Mouse (Mus musculus) cerebellum, adult 2 months (tissue): ENCODE results near the gene Foxa3. TPM values are rescaled to one million over a fixed set of nuclear protein-coding genes. Genes with fewer than 3 reads are reported as not detected.

ENCODE experiments used
- DNase-seq, 2 experiments: peaks; one replicate each; pipeline ENCODE4 v3.0.0; 2021
- H3K27ac ChIP-seq: fragments of 200-500 bp; 2 replicates; pipeline ENCODE4 v1.5.1; 2012; ENCODE audit warnings: low read length, control low read depth, inconsistent platforms; ENCODE audit not compliant: insufficient read depth
- H3K27me3 ChIP-seq: fragments of 200-500 bp; 2 replicates; pipeline ENCODE4 v1.6.1; 2012; ENCODE audit warnings: inconsistent platforms, mild to moderate bottlenecking, low read length, moderate library complexity; ENCODE audit not compliant: control insufficient read depth, insufficient read depth
- H3K4me1 ChIP-seq: fragments of 200-500 bp; 2 replicates; pipeline ENCODE4 v1.6.1; 2011; ENCODE audit warnings: low read length; ENCODE audit not compliant: control insufficient read depth, insufficient read depth
- H3K4me3 ChIP-seq: fragments of 200-500 bp; replicated peaks from 2 replicates; pipeline ENCODE3; 2011; ENCODE audit warnings: mild to moderate bottlenecking, low read depth, low read length, control low read depth; ENCODE audit not compliant: insufficient read depth
- CTCF ChIP-seq: fragments of 200-500 bp; IDR thresholded peaks from 2 replicates; pipeline ENCODE4 v1.5.1; 2011; ENCODE audit warnings: low read depth, mild to moderate bottlenecking, control low read depth, low read length, moderate library complexity, borderline replicate concordance; ENCODE audit not compliant: insufficient read depth
- POLR2A ChIP-seq: fragments of 200-500 bp; IDR thresholded peaks from 2 replicates; pipeline ENCODE4 v1.6.1; 2011; ENCODE audit warnings: low read length, control low read depth, borderline replicate concordance; ENCODE audit not compliant: insufficient read depth
- WGBS: fragments of 180-500 bp; shearing (Covaris S2); methylation state at CpG from one replicate; pipeline ENCODE4 v1.1.7; 2018; 5-methylcytosine and 5-hydroxymethylcytosine counted together
- polyA plus RNA-seq: library from polyadenylated mRNA; depleted of rRNA; stranded (reverse); fragments of >200 nt; gene quantifications from 2 replicates; pipeline ENCODE4 v1.2.3, GENCODE M21; 2012

Gene Foxa3
- polyA plus RNA-seq, 1 experiment = not detected

DNA sequence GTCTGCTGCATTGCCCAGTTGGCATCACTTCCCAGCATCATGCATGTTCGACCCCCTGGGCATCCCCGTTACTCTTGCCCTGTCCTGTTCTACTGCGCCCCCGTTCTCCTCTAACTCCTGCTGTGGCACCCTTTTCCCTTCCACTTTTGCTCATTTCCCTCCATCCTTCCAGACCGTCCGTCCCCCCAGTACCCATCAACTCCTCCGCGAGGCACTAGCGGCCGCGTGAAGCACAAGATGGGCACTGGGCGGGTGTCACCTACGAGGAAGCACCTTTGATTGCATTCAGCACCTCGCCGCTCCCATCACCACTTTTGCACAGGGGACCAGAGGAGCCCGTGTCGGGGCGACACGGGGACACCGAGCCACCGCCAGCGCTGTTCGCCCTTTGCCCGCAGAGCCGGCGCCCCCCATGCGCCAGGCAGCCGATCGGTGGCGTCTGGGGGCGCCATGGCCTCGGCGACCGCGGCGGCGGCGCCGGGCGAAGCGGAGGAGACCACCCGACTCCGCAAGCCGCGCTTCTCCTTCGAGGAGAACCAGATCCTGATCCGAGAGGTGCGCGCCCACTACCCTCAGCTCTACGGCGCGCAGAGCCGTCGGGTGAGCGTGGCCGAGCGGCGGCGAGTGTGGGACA is 31.6 kb downstream of the Foxa3 start:
- WGBS = under 1% methylated on average over 58 of the region's 59 CpGs
- peak; percentile 60 to 72 for DNase-seq
- H3K27me3 ChIP-seq = no peaks in the 10 kb centered on the region
- TF ChIP-seq CTCF (no peak), POLR2A (no peak)
- peak overlapping the region; percentile 21 for H3K27ac ChIP-seq
- peaks cover 10% of the 10 kb centered on the region; the same call in 1 of the 2 replicates for H3K4me1 ChIP-seq
- H3K4me3 ChIP-seq = peak overlapping the region; percentile 80

DNA sequence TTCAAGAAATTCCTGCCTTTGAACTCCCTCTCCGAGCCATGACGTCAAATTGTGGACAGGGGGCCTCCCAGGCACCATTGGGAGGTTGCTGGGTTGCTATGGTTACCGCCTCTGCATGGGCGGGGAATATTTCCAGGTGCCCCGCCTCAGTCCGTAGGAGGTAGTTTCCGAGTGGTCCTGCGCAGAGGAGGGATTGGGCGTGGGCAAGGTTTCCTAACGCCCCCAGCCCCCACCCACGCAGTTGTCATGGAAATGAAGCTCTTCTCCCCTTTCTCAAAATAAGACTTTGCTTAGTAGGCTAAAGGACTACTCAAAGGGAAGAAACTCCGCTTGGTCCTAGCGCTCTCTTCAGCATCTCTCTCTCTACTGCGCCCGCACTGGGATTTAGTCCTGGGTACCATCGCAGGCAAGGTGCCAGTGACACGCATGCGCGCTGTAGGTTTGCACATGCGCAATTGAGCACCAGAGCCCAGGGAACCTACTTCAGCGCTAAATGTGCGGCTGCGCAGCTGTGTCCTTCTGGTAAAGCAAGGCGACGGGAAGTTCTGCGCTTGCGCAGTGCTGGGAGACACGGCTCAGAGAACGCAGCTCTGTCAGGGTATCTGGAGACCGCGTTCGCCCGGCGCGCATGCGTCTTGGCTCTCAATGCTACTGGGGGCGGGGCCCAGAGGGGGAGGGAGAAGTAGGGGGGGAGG is 32.6 kb downstream of the Foxa3 start, which contains the start of gene Mypop:
TSS of gene Mypop (plus strand) at position 645 of the 695 bp plus-strand sequence.
- under 1% methylated on average over 37 of the region's 37 CpGs for WGBS
- peak; percentile 95; the same call in 1 of the 2 replicates for TF ChIP-seq POLR2A
- no peak for TF ChIP-seq CTCF
- H3K4me3 ChIP-seq = peak within 1 kb of the TSS; percentile 80

DNA sequence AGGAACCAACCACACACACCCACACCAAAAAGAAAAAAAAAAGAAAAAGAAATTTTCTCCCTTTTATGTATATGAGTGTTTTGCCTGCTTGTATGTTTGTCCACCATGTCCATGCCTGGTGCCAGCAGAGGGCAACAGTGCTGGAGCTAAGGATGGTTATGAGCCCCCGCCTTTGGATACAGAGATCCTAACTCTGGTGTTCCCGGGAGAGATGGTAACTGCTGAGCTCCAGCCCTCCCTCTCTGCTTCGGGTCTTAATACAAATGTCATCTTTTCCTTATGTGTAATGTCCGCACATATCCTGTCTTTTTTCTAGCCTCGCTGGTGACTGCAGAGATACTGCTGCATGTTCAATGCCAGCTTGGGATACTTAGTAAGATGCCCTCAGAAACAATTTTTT is 33.3 kb downstream of the Foxa3 start:
- Histone ChIP-seq H3K27ac (peak overlapping the region; percentile 93), H3K4me3 (peak overlapping the region; percentile 69), H3K27me3 (no peaks in the 10 kb centered on the region), H3K4me1 (peaks cover 10% of the 10 kb centered on the region; the same call in 1 of the 2 replicates)
- under 1% methylated on average over 5 of the region's 5 CpGs for whole genome bisulfite sequencing
- peak; percentile 66 to 71 for DNase-seq
- peak; percentile 51; the same call in 1 of the 2 replicates for TF ChIP-seq CTCF
- TF ChIP-seq POLR2A = no peak

More for the DNA sequence above, 32.6 kb downstream of the Foxa3 start, which contains the start of gene Mypop:
- no peaks in the 10 kb centered on the region for H3K27me3 ChIP-seq
- H3K27ac ChIP-seq = peak within 1 kb of the TSS; percentile 93
- H3K4me1 ChIP-seq = peaks cover 10% of the 10 kb centered on the region; the same call in 1 of the 2 replicates
- peak; percentile 100 for DNase-seq

DNA sequence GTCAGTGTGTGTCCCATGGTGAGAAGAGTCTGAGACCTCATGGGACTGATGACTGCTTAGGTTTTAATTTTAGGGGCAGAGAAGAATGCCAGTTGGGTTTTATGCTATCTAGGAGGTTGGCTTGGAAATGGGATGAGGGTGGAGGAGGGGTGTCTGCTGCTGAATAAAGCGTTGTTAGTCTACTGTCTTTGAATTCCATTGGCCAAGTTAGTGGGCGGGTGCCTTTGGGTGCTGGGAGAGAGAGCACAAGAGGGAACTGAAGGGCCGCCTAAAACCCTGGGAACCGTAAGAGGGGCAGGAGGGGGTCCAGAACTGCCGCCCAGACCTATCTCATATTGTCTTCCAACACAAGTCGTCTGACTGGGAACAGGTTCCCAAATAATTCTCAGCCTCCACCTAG is 34.6 kb downstream of the Foxa3 start:
- no peak for DNase-seq
- WGBS = 81% methylated on average over 6 of the region's 6 CpGs
- no peak for TF ChIP-seq POLR2A
- no peak for TF ChIP-seq CTCF
- Histone ChIP-seq H3K4me3 (no peak overlapping the region), H3K4me1 (peaks cover 10% of the 10 kb centered on the region; the same call in 1 of the 2 replicates), H3K27ac (no peak overlapping the region), H3K27me3 (no peaks in the 10 kb centered on the region)

DNA sequence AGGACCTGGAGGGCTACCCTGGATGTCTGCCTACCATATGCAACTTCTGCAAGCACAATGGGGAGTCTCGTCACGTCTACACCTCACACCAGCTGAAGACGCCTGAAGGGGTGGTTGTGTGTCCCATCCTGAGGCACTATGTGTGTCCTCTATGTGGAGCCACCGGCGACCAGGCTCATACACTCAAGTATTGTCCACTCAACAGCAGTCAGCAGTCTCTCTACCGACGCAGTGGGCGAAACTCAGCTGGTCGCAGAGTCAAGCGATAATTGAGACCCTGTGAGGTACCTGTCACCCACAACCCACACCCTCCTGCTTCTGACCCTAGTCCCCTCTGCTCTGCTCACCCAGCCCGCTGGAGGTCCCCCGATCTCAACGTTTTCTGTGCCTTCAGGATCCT is 35.6 kb downstream of the Foxa3 start:
- Histone ChIP-seq H3K4me3 (no peak overlapping the region), H3K27ac (no peak overlapping the region), H3K4me1 (peaks cover 3% of the 10 kb centered on the region; the same call in 1 of the 2 replicates), H3K27me3 (no peaks in the 10 kb centered on the region)
- 80% methylated on average over 13 of the region's 13 CpGs for WGBS
- no peak for TF ChIP-seq CTCF
- no peak for TF ChIP-seq POLR2A
- DNase-seq = no peak

DNA sequence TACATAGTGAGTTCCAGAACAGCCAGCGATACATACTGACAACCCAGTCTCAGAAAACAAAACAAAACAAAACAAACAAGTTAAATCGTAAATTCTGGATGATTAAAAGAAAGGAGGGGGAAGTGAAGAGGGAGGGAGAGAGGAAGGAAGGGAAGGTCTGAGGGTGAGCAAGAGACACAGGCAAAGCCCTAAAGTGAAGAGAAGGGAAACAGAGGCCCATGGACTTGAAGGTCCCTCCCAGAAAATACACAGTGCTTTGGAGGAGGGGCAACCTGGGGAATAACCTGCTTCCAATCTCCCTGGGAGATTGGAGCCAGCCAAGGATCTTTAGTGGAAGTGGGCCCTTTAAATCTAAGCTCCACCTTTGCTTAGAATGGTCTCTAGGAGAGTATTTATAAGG is 36.2 kb downstream of the Foxa3 start, which contains the start of gene Nanos2:
TSS of gene Nanos2 (plus strand) at position 301 of the 400 bp plus-strand sequence.
- WGBS = 79% methylated on average over 2 of the region's 2 CpGs
- no peak for DNase-seq
- Histone ChIP-seq H3K27me3 (no peaks in the 10 kb centered on the region), H3K4me1 (no peaks in the 10 kb centered on the region), H3K27ac (no peak within 1 kb of the TSS), H3K4me3 (no peak within 1 kb of the TSS)
- TF ChIP-seq POLR2A (no peak), CTCF (no peak)

DNA sequence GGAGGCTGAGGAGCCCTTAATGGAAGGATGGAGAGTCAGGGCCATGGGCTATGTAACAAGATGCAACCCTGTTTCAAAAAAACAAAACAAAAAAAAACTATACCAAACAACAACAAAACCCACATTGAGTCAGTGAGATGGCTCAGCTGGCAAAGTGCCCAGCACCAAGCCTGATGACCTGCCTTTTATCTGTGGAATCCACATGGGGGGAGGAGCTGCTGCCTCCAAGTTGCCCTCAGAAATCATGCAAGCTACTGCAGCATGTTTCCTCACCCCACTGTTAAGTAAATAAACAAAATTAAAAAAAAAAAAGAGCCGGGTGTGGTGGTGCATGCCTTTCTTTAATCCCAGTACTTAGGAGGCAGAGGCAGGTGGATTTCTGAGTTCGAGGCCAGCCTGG is 36.8 kb downstream of the Foxa3 start:
- Histone ChIP-seq H3K4me3 (no peak overlapping the region), H3K27me3 (no peaks in the 10 kb centered on the region), H3K27ac (no peak overlapping the region), H3K4me1 (no peaks in the 10 kb centered on the region)
- TF ChIP-seq POLR2A (no peak), CTCF (no peak)
- WGBS = 75% methylated on average over 2 of the region's 2 CpGs
- DNase-seq = no peak
